Mouse (Mus musculus): ENCODE results near the gene Lenep. TPM values are rescaled to one million over a fixed set of nuclear protein-coding genes. Genes with fewer than 3 reads are reported as not detected.

The Lenep gene
- polyA plus RNA-seq, 1 experiment from 2014 or later = 0.33 TPM

GRCm38 (mm10) chr3:89388134-89388881, 14.3 kb downstream of the Lenep start:
- 80% methylated on average over 11 of the region's 11 CpGs for WGBS
- no peak for TF ChIP-seq CTCF (IDR thresholded peaks at IDR 0.05; ENCODE audit: low read depth)
- Histone ChIP-seq H3K4me2 (no peak overlapping the region), H3K27ac (ENCODE audit: low read depth) (no peak overlapping the region), H3K36me3 (ENCODE audit: insufficient read depth) (no peaks in the 10 kb centered on the region), H3K9ac (no peak overlapping the region), H3K27me3 (ENCODE audit: insufficient read depth, low read length) (no peaks in the 10 kb centered on the region; the same call in 1 of the 2 replicates), H3K9me3 (ENCODE audit: low read depth, low read length) (no peaks in the 10 kb centered on the region), H3K4me3 (ENCODE audit: low read depth, low read length) (no peak overlapping the region), H3K4me1 (ENCODE audit: insufficient read depth) (peaks cover 8% of the 10 kb centered on the region)
- ATAC-seq (ENCODE audit: insufficient read depth) (no peak), DNase-seq (no peak)

GRCm38 (mm10) chr3:89387632-89388031, 15.0 kb downstream of the Lenep start:
- Histone ChIP-seq H3K9ac (no peak overlapping the region), H3K4me2 (no peak overlapping the region), H3K4me3 (ENCODE audit: low read depth, low read length) (no peak overlapping the region), H3K9me3 (ENCODE audit: low read depth, low read length) (no peaks in the 10 kb centered on the region), H3K27ac (ENCODE audit: low read depth) (no peak overlapping the region), H3K36me3 (ENCODE audit: insufficient read depth) (no peaks in the 10 kb centered on the region), H3K27me3 (ENCODE audit: insufficient read depth, low read length) (no peaks in the 10 kb centered on the region; the same call in 1 of the 2 replicates), H3K4me1 (ENCODE audit: insufficient read depth) (peaks cover 8% of the 10 kb centered on the region)
- DNase-seq = no peak
- no peak for ATAC-seq (ENCODE audit: insufficient read depth)
- 72% methylated on average over 11 of the region's 11 CpGs for WGBS
- TF ChIP-seq CTCF (IDR thresholded peaks at IDR 0.05; ENCODE audit: low read depth) = 0 out of 2 replicates have a peak, but pooled peaks have one; percentile 4

- H3K4me3 ChIP-seq (ENCODE audit: low read depth, low read length) = no peak overlapping the region
- no peaks in the 10 kb centered on the region for H3K27me3 ChIP-seq (ENCODE audit: insufficient read depth, low read length)
- H3K9me3 ChIP-seq (ENCODE audit: low read depth, low read length) = no peaks in the 10 kb centered on the region
- no peak overlapping the region for H3K27ac ChIP-seq (ENCODE audit: low read depth)
- peaks cover 3% of the 10 kb centered on the region; the same call in 1 of the 2 replicates for H3K4me1 ChIP-seq (ENCODE audit: insufficient read depth)
- 55% methylated on average over 17 of the region's 17 CpGs for WGBS
- ATAC-seq (ENCODE audit: insufficient read depth) (no peak), DNase-seq (no peak)
- no peak overlapping the region; the same call in 1 of the 2 replicates for H3K9ac ChIP-seq
- H3K4me2 ChIP-seq = peak overlapping the region; percentile 13; the same call in 1 of the 2 replicates
- no peaks in the 10 kb centered on the region for H3K36me3 ChIP-seq (ENCODE audit: insufficient read depth)
- TF ChIP-seq CTCF (IDR thresholded peaks at IDR 0.05; ENCODE audit: low read depth) = no peak
These were observed 15.9 kb downstream of the Lenep start for GRCm38 (mm10) chr3:89386438-89387420.

GRCm38 (mm10) chr3:89385451-89385850, 17.1 kb downstream of the Lenep start:
- Histone ChIP-seq H3K4me2 (peak overlapping the region; percentile 25; the same call in 1 of the 2 replicates), H3K27me3 (ENCODE audit: insufficient read depth, low read length) (no peaks in the 10 kb centered on the region), H3K4me3 (ENCODE audit: low read depth, low read length) (no peak overlapping the region), H3K27ac (ENCODE audit: low read depth) (no peak overlapping the region), H3K9ac (no peak overlapping the region), H3K4me1 (ENCODE audit: insufficient read depth) (peaks cover 3% of the 10 kb centered on the region; the same call in 1 of the 2 replicates), H3K9me3 (ENCODE audit: low read depth, low read length) (no peaks in the 10 kb centered on the region), H3K36me3 (ENCODE audit: insufficient read depth) (no peaks in the 10 kb centered on the region)
- no peak for DNase-seq
- no peak for ATAC-seq (ENCODE audit: insufficient read depth)
- TF ChIP-seq CTCF (IDR thresholded peaks at IDR 0.05; ENCODE audit: low read depth) = no peak
- WGBS = 28% methylated on average over 11 of the region's 11 CpGs

GRCm38 (mm10) chr3:89384331-89385076, 18.1 kb downstream of the Lenep start:
- TF ChIP-seq CTCF (IDR thresholded peaks at IDR 0.05; ENCODE audit: low read depth) = no peak
- no peak for DNase-seq
- Histone ChIP-seq H3K27ac (ENCODE audit: low read depth) (no peak overlapping the region), H3K27me3 (ENCODE audit: insufficient read depth, low read length) (no peaks in the 10 kb centered on the region), H3K9ac (no peak overlapping the region), H3K36me3 (ENCODE audit: insufficient read depth) (peaks cover 8% of the 10 kb centered on the region; the same call in 1 of the 2 replicates), H3K4me1 (ENCODE audit: insufficient read depth) (peaks cover 3% of the 10 kb centered on the region; the same call in 1 of the 2 replicates), H3K9me3 (ENCODE audit: low read depth, low read length) (no peaks in the 10 kb centered on the region), H3K4me3 (ENCODE audit: low read depth, low read length) (no peak overlapping the region), H3K4me2 (no peak overlapping the region)
- WGBS = 62% methylated on average over 12 of the region's 12 CpGs
- ATAC-seq (ENCODE audit: insufficient read depth) = no peak

- no peak for ATAC-seq (ENCODE audit: insufficient read depth)
- no peak for TF ChIP-seq CTCF (IDR thresholded peaks at IDR 0.05; ENCODE audit: low read depth)
- Histone ChIP-seq H3K9ac (no peak overlapping the region), H3K27ac (ENCODE audit: low read depth) (no peak overlapping the region), H3K36me3 (ENCODE audit: insufficient read depth) (peaks cover 10% of the 10 kb centered on the region; the same call in 1 of the 2 replicates), H3K9me3 (ENCODE audit: low read depth, low read length) (no peaks in the 10 kb centered on the region), H3K4me1 (ENCODE audit: insufficient read depth) (peaks cover 3% of the 10 kb centered on the region; the same call in 1 of the 2 replicates), H3K4me3 (ENCODE audit: low read depth, low read length) (no peak overlapping the region), H3K27me3 (ENCODE audit: insufficient read depth, low read length) (no peaks in the 10 kb centered on the region), H3K4me2 (no peak overlapping the region)
- WGBS = 78% methylated on average over 5 of the region's 5 CpGs
- no peak for DNase-seq
These were observed 18.8 kb downstream of the Lenep start for GRCm38 (mm10) chr3:89383651-89384255.

Measured in lung, embryonic 14.5 days (tissue).